Mouse (Mus musculus) gastrocnemius, adult 18-20 months (tissue): ENCODE data around the gene Jph2. TPM values are rescaled to one million over a fixed set of nuclear protein-coding genes. Genes with fewer than 3 reads are reported as not detected.

Experiments used
- DNase-seq: peaks from one replicate; pipeline ENCODE4 v3.0.0; 2021; ENCODE audit warnings: low spot score
- long read RNA-seq, 2 experiments: library from polyadenylated mRNA; stranded (forward); transcript quantifications; one replicate each; pipeline ENCODE4 v2.0.0; 2021
- total RNA-seq, 2 experiments: library from RNA; stranded (reverse); gene quantifications; 2 replicates each; pipeline ENCODE4 v1.2.3; 2021

The Jph2 gene
- 100 to 1,000 TPM; 401 to 487 TPM for total RNA-seq
- long read RNA-seq, experiment 1, full-length matches to known transcripts = 68 of 176 reads
- long read RNA-seq, experiment 1, partial matches to known transcripts = 31 of 176 reads
- long read RNA-seq, experiment 1, other reads (novel, unspliced or antisense) = 77 of 176 reads
- long read RNA-seq, experiment 2, full-length matches to known transcripts = 45 of 128 reads
- long read RNA-seq, experiment 2, partial matches to known transcripts = 25 of 128 reads
- long read RNA-seq, experiment 2, other reads (novel, unspliced or antisense) = 58 of 128 reads

- peak; percentile 87 for DNase-seq
Observed at GRCm38 (mm10) chr2:163397905-163398304, at the start of gene Jph2. Jph2 (minus strand) TSS chr2:163397993.

- no peak for DNase-seq
Observed at GRCm38 (mm10) chr2:163447375-163447774, 49.6 kb upstream of the Jph2 start.

GRCm38 (mm10) chr2:163444017-163444416 is 46.2 kb upstream of the Jph2 start:
- no peak for DNase-seq

- DNase-seq = peak; percentile 76
Observed at GRCm38 (mm10) chr2:163443543-163443942, 45.8 kb upstream of the Jph2 start.

- no peak for DNase-seq
Observed at GRCm38 (mm10) chr2:163439488-163439887, 41.7 kb upstream of the Jph2 start.

- no peak for DNase-seq
Observed at GRCm38 (mm10) chr2:163438619-163439451, 41.0 kb upstream of the Jph2 start.

GRCm38 (mm10) chr2:163438246-163438618 is 40.4 kb upstream of the Jph2 start, which contains the start of gene Gdap1l1:
Gdap1l1 (plus strand) TSS chr2:163438476.
- DNase-seq = no peak

GRCm38 (mm10) chr2:163437800-163438199 is 40.0 kb upstream of the Jph2 start:
- DNase-seq = no peak

- DNase-seq = no peak
Observed at GRCm38 (mm10) chr2:163433971-163434370, 36.2 kb upstream of the Jph2 start.

GRCm38 (mm10) chr2:163431289-163431688 is 33.5 kb upstream of the Jph2 start:
- no peak for DNase-seq

- no peak for DNase-seq
Observed at GRCm38 (mm10) chr2:163428346-163429011, 30.7 kb upstream of the Jph2 start.

GRCm38 (mm10) chr2:163424597-163424996 is 26.8 kb upstream of the Jph2 start, which contains the start of gene Oser1:
Oser1 (minus strand) TSS chr2:163424697.
- DNase-seq = no peak

GRCm38 (mm10) chr2:163422895-163423660 is 25.3 kb upstream of the Jph2 start:
- peak; percentile 48 for DNase-seq

GRCm38 (mm10) chr2:163420366-163420886 is 22.6 kb upstream of the Jph2 start:
- no peak for DNase-seq

GRCm38 (mm10) chr2:163419346-163420045 is 21.7 kb upstream of the Jph2 start:
- DNase-seq = peak; percentile 100

GRCm38 (mm10) chr2:163418841-163419345 is 21.1 kb upstream of the Jph2 start:
- no peak for DNase-seq

- DNase-seq = no peak
Observed at GRCm38 (mm10) chr2:163417830-163418229, 20.0 kb upstream of the Jph2 start.

- DNase-seq = no peak
Observed at GRCm38 (mm10) chr2:163417026-163417425, 19.2 kb upstream of the Jph2 start.

GRCm38 (mm10) chr2:163412846-163413590 is 15.2 kb upstream of the Jph2 start:
- DNase-seq = no peak
